ENCODE assay signal across 26 mouse cellular contexts in the genomic region with DNA sequence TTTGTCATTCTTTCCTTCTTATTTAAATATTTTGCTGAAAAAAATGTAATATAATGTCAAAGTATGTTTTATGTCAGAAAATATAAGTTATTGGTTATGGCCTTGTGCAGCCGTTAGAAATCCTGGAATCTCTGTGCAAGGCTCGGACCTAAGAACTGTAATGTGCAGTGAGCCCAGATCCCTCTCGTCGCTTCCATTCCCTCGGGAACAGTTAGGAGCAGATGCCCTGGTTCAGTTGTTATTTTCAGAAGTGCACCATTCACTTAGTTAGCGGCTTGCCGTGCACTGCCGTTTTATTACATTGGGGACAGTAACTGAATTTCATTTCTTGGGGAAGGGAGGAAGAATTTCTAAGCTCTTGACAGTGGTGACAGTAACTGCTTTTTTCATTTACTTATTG.
A peak's percentile ranks its signal among the peaks of the same experiment; 100 is the strongest.
DNase-seq lines count a peak whose midpoint lies in the region; ATAC-seq and TF ChIP-seq lines count a peak whose summit lies in the region.
"Had no signal": no experiment of that assay in that cellular context is flagged by ENCODE, and none has a peak within 500 bp of the region (broad histone marks: within the 10 kb centered on the region; RNA-seq: fewer than 3 reads in every experiment).

No protein-coding gene starts in this region.

- no peaks in the 10 kb centered on the region for H3K4me1 ChIP-seq in hindbrain, embryonic 11.5 days (replicated peaks; ENCODE audit: control insufficient read depth, insufficient read depth, low read length)
- H3K4me1 ChIP-seq in hindbrain, embryonic 12.5 days, result no peaks in the 10 kb centered on the region
- no peaks in the 10 kb centered on the region for H3K4me1 ChIP-seq in midbrain, postnatal 0 days (ENCODE audit: insufficient read depth, low read length)
- no peaks in the 10 kb centered on the region for H3K4me1 ChIP-seq in midbrain, embryonic 10.5 days
- H3K4me1 ChIP-seq: embryonic facial prominence, embryonic 12.5 days; forebrain, embryonic 12.5 days; forebrain, embryonic 15.5 days; hindbrain, embryonic 15.5 days; intestine, embryonic 15.5 days had no signal

- no peak for ATAC-seq in hindbrain, embryonic 11.5 days (ENCODE audit: low FRiP score)
- no peak for ATAC-seq in hindbrain, embryonic 12.5 days (ENCODE audit: low FRiP score)
- ATAC-seq in midbrain, postnatal 0 days (ENCODE audit: low FRiP score), result no peak
- ATAC-seq: activated CD4-positive, CD25-positive, alpha-beta regulatory T cell, adult 4 months; CD4-positive, CD25-positive, alpha-beta regulatory T cell, adult 4 months; forebrain, embryonic 15.5 days; intestine, embryonic 15.5 days had no signal

- no peak overlapping the region for H3K9ac ChIP-seq in hindbrain, embryonic 11.5 days (ENCODE audit: low read depth, low read length)
- no peak overlapping the region for H3K9ac ChIP-seq in hindbrain, embryonic 12.5 days
- H3K9ac ChIP-seq in midbrain, postnatal 0 days (replicated peaks; ENCODE audit: low read length, poor library complexity, severe bottlenecking), result no peak overlapping the region
- H3K9ac ChIP-seq: embryonic facial prominence, embryonic 12.5 days; forebrain, embryonic 12.5 days; forebrain, embryonic 15.5 days; hindbrain, embryonic 15.5 days; intestine, embryonic 15.5 days had no signal

- no peak for TF ChIP-seq CTCF in midbrain, postnatal 0 days (IDR thresholded peaks at IDR 0.05)
- no peak for TF ChIP-seq CTCF in brain, embryonic 14.5 days (IDR thresholded peaks at IDR 0.05; ENCODE audit: borderline replicate concordance, extremely low read depth, insufficient read depth, insufficient read length)

- H3K27ac ChIP-seq in hindbrain, embryonic 11.5 days (ENCODE audit: low read depth, low read length), result no peak overlapping the region
- H3K27ac ChIP-seq in hindbrain, embryonic 12.5 days, result no peak overlapping the region
- no peak overlapping the region for H3K27ac ChIP-seq in midbrain, postnatal 0 days (ENCODE audit: low read depth, low read length)
- no peak overlapping the region for H3K27ac ChIP-seq in midbrain, embryonic 10.5 days (replicated peaks)
- H3K27ac ChIP-seq: embryonic facial prominence, embryonic 12.5 days; forebrain, embryonic 12.5 days; forebrain, embryonic 15.5 days; heart, adult 2 months; hindbrain, embryonic 15.5 days; intestine, embryonic 15.5 days had no signal

- 72% methylated on average over 8 of the region's 8 CpGs for WGBS in hindbrain, embryonic 11.5 days
- 70% methylated on average over 8 of the region's 8 CpGs for WGBS in hindbrain, embryonic 12.5 days
- WGBS in midbrain, postnatal 0 days, result 79% methylated on average over 8 of the region's 8 CpGs
- 92% methylated on average over 8 of the region's 8 CpGs for WGBS in midbrain, embryonic 10.5 days

- H3K4me3 ChIP-seq in hindbrain, embryonic 11.5 days (ENCODE audit: low read depth, low read length), result no peak overlapping the region
- H3K4me3 ChIP-seq in hindbrain, embryonic 12.5 days, result no peak overlapping the region
- H3K4me3 ChIP-seq in midbrain, postnatal 0 days (ENCODE audit: low read depth, low read length), result no peak overlapping the region
- H3K4me3 ChIP-seq in midbrain, embryonic 10.5 days, result no peak overlapping the region
- H3K4me3 ChIP-seq: embryonic facial prominence, embryonic 12.5 days; erythroblast, embryonic 14.5 days; forebrain, embryonic 12.5 days; forebrain, embryonic 15.5 days; heart, adult 2 months; hindbrain, embryonic 15.5 days; intestine, embryonic 15.5 days had no signal

- H3K9me3 ChIP-seq in hindbrain, embryonic 11.5 days (ENCODE audit: control insufficient read depth, low read length), result no peaks in the 10 kb centered on the region
- no peaks in the 10 kb centered on the region for H3K9me3 ChIP-seq in hindbrain, embryonic 12.5 days (replicated peaks)
- no peaks in the 10 kb centered on the region for H3K9me3 ChIP-seq in midbrain, postnatal 0 days (ENCODE audit: low read length)
- no peaks in the 10 kb centered on the region for H3K9me3 ChIP-seq in midbrain, embryonic 10.5 days (replicated peaks)
- H3K9me3 ChIP-seq: embryonic facial prominence, embryonic 12.5 days; forebrain, embryonic 12.5 days; forebrain, embryonic 15.5 days; hindbrain, embryonic 15.5 days; intestine, embryonic 15.5 days had no signal

- no peaks in the 10 kb centered on the region for H3K27me3 ChIP-seq in hindbrain, embryonic 11.5 days (ENCODE audit: control insufficient read depth, insufficient read depth, low read length)
- H3K27me3 ChIP-seq in hindbrain, embryonic 12.5 days, result no peaks in the 10 kb centered on the region
- no peaks in the 10 kb centered on the region for H3K27me3 ChIP-seq in midbrain, postnatal 0 days (ENCODE audit: insufficient read depth, low read length)
- H3K27me3 ChIP-seq in midbrain, embryonic 10.5 days (ENCODE audit: low read depth, poor library complexity, severe bottlenecking), result no peaks in the 10 kb centered on the region
- H3K27me3 ChIP-seq: embryonic facial prominence, embryonic 12.5 days; forebrain, embryonic 12.5 days; forebrain, embryonic 15.5 days; hindbrain, embryonic 15.5 days; intestine, embryonic 15.5 days had no signal

- peak; percentile 8 for DNase-seq in hindbrain, embryonic 11.5 days (ENCODE audit: low spot score)
- DNase-seq in midbrain, postnatal 0 days (ENCODE audit: low spot score), result peak; percentile 14
- no peak for DNase-seq in midbrain, embryonic 10.5 days (ENCODE audit: low spot score)
- peak; percentile 59 for DNase-seq in MN1 (ENCODE audit: low spot score)
- DNase-seq in brain, embryonic 14.5 days (ENCODE audit: low read depth), result peak; percentile 22
- DNase-seq in adipocyte (ENCODE audit: low spot score), result no peak
- DNase-seq: adrenal gland, postnatal 10 days; adrenal gland, postnatal 36 days; cerebellum, adult 11 months; cerebellum, adult 2 months; cerebellum, adult 9-11 months; cerebellum, postnatal 25 days; gastrocnemius, postnatal 10 days; gastrocnemius, postnatal 36 days; heart, adult 2 months; kidney, adult 11 months had no signal

- no peaks in the 10 kb centered on the region for H3K36me3 ChIP-seq in hindbrain, embryonic 11.5 days (ENCODE audit: control insufficient read depth, insufficient read depth, low read length)
- peaks cover 8% of the 10 kb centered on the region for H3K36me3 ChIP-seq in hindbrain, embryonic 12.5 days
- no peaks in the 10 kb centered on the region for H3K36me3 ChIP-seq in midbrain, postnatal 0 days (ENCODE audit: insufficient read depth, low read length)
- H3K36me3 ChIP-seq in midbrain, embryonic 10.5 days, result peaks cover 11% of the 10 kb centered on the region
- H3K36me3 ChIP-seq: embryonic facial prominence, embryonic 12.5 days; forebrain, embryonic 15.5 days; intestine, embryonic 15.5 days had no signal

- H3K4me2 ChIP-seq in hindbrain, embryonic 11.5 days (replicated peaks; ENCODE audit: low read depth, low read length), result no peak overlapping the region
- H3K4me2 ChIP-seq in hindbrain, embryonic 12.5 days (replicated peaks), result no peak overlapping the region
- H3K4me2 ChIP-seq in midbrain, postnatal 0 days (ENCODE audit: low read depth, low read length, poor library complexity, severe bottlenecking), result no peak overlapping the region
- H3K4me2 ChIP-seq: embryonic facial prominence, embryonic 12.5 days; forebrain, embryonic 12.5 days; forebrain, embryonic 15.5 days; heart, embryonic 11.5 days; hindbrain, embryonic 15.5 days; intestine, embryonic 15.5 days had no signal

- no peak for TF ChIP-seq POLR2A in brain, embryonic 14.5 days (IDR thresholded peaks at IDR 0.05; ENCODE audit: borderline replicate concordance, extremely low read depth, insufficient read depth, insufficient read length, poor library complexity, severe bottlenecking)

Comparison
In these comparisons a context has a peak if more than half of its experiments do, and no peak if none do; other contexts are left out.
1. DNase-seq: peak in hindbrain, embryonic 11.5 days (single experiment), midbrain, postnatal 0 days (single experiment), MN1 (single experiment) and brain, embryonic 14.5 days (single experiment); none in midbrain, embryonic 10.5 days (single experiment) and adipocyte (single experiment).